Mouse (Mus musculus) kidney, adult 11 months (tissue): ENCODE results near the gene Edrf1.
"Not testable (repeated sequence)": the region's sequence is repeated elsewhere in the genome, so short reads cannot be mapped to it uniquely, and the experiment has no call there.

Experiments
- DNase-seq: peaks from one replicate; pipeline ENCODE4 v3.0.0; 2022

Edrf1 gene

DNA sequence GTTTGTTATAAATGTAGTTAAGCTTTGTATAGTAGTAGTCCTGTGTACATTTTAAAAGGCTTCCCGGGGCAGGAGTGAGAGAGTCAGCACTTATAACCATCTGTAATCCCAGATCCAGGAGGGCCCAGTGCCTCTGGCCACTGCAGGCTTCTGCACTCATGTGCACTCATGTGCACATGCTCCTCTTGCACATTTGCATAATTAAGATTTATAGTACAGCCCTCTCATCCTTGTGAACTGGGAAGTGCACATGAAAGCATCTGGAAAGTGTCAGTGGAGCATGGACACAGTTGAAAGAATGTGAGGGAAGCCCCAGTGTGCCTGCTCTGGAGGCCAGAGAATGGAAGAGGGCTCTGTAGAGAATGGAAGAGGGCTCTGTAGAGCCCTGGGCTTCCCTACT is 25.1 kb downstream of the Edrf1 start:
- no peak for DNase-seq

DNA sequence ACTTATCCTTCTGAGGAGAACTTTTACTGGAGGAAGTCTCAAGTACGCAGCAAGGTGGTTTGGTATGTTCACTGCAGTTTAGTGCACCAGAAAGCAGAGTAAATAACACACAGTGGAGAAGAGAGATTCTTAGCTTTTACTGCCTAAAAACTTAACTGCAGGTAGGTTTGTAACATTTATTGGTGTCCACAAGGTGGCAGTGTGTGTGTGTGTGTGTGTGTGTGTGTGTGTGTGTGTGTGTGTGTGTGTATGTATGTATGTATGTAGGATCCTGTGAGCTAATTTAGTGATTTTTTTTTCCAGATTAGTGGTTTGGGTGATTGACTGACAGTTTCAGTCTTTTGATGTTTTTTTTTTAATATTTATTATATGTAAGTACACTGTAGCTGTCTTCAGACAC is 31.7 kb downstream of the Edrf1 start:
- no peak for DNase-seq

DNA sequence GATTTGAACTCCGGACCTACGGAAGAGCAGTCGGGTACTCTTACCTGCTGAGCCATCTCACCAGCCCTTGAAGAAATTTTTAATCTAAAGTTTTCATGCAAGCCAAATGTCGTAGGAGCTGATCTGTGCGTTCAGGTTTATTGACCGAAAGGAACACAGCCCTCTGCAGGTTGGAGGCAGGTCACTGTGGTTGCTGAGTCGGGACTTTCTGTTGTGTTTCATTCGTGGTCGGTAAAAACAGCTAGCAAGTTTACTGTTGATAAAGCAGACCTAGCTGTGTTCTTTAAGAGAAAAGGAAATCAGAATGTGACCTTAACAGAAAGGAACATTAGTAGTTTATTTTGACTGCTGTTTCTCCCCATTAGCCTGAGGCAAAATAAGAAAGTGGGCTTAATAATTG is 32.6 kb downstream of the Edrf1 start:
- DNase-seq = no peak

DNA sequence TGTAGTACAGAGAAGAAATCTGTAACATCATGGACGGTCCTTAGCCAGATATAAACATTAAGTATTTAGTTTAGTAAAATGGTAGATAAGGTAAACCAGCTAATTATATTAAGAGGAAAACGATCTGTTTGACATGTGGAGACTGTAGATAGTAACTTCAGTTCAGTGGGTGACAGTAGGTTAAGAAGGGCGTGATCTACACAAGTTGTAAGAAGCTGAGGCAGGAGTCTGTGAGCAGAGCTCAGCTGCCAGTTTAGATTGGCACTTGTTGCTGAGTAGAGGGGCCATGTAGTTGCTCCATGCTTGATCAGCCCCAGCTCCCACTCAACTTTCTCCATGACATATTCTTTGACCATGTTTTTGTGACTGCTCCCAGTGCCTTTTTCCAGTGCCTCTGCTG is 33.5 kb downstream of the Edrf1 start:
- DNase-seq = no peak

DNA sequence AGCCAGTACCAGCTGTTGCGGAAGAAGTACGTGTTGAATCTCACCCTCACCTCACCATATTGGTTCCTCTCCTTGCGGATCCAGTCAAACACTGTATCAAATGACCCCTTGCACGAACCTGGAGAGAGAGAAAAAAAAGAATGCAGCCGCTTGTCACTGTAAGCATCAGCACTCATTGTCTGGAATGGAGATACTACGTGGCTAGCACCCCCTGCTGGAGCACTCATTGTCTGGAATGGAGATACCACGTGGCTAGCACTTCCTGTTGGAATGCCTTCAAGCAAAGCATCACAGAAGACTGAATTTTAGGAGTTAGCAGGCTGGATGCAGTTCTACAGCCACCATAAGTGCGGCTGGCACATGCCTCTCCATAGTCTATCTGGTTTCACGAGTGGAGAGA is 38.7 kb downstream of the Edrf1 start:
- no peak for DNase-seq

DNA sequence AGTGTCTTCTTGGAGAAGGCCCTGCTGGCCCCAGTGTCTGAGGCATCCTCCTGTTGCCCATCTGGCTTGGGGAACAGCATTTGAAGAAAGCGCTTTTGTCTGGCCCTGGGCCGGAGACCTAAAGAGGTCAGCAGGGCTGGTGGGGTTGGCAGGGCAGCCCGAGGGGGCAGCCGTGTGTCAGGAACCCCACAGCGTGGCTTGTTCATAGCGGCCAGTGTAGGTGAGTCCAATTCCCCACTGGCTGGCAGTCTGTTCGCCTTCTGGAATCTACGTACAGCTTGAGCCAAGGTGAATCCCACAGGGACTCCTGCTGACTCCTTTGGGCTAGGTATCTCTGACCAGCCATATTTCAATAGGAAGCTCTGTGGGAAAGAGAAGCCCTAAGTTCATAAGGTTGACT is 41.4 kb downstream of the Edrf1 start:
- no peak for DNase-seq

DNA sequence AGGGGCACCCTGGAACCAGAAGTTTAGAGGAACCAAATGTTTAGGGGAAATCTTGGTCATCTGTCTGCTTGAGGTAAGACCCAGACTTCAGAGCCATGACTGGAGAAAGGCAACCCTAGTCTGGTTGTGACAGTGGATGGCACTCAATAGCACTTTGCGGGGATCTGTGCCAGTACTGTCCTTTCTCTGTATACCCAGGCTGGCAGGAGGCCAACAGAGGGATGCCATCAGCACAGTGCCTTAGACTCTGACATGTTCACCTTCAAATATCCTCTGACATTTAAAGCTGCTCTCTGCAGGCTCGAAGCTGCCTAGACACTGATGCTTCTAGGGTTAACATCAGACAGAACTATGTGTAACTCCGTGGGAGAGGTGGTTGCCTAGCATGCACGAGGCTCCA is 42.1 kb downstream of the Edrf1 start:
- no peak for DNase-seq

DNA sequence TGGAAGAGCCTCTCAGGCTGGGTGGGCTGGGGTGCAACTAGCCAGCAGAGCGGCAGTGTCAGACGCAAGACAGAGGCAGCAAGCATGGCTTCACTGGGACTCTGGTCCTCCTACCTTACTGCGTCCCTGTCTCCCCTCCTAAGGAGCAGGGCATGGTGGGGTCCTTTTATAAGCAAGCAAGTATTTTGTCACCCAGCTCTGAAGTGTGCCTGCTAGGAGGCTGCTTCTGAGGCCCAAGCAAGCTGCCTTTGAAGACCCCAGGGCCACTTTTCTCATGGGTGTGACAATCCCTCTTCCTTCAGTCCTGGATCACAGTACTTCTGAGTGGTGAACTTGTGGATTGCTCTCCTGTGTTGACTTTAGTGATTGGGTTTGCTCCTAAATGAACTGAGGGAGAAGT is 42.6 kb downstream of the Edrf1 start, which contains the start of gene Mmp21:
Gene Mmp21 (minus strand): TSS at position 101 of the 400 bp plus-strand sequence.
- no peak for DNase-seq

DNA sequence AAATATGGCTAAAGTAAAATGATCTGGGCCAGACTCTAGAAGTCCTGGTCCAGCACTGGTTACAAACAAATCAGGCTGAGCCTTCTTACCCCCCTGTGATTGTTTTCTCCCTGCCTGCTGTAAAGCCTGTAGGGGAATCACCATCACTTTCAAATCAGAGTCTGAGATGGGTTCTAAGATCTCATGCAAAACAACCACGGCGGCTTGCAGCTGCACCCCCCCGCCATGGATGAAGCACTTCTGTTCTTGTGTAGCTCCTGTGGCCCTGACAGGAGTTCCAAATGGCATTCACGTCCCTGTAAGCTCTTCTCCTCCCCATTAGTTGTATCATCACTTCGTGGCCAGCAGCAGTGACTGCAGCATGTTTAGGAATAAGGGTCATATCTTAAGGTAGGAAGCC is 46.3 kb downstream of the Edrf1 start:
- DNase-seq = no peak

DNA sequence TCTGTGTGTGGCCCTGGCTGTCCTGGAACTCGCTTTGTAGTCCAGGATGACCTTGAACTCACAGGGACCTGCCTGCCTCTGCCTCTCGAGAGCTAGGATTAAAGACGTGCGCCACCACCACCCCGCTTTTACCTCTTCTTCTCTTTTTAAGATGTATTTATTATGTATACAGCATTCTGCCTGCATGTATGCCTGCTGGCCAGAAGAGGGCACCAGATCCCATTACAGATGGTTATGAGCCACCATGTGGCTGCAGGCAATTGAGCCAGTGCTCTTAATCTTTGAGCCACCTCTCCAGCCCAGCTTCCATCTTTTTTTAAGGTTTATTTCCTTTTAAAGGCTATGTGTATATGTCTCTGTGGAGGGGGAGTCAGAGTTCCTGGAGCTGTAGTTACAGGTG is 46.8 kb downstream of the Edrf1 start:
- no peak for DNase-seq

DNA sequence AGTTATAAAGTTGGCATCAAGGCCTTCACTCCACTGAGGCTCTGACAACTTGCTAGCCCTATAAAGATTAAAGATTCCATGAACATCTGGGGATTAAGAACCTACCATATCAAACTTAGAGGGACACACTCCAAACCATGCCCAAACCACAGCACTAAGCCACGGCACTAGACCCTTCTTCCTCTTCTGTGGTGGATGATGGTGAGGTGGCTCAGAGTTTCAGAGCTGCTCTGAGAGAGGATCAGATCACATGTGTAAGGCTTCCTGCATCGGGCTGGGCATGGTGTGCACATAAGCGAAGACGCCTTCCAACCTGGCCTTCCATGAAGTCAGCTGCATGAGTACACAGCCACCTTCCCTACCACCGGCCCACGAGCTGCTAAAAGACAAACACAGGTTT is 47.4 kb downstream of the Edrf1 start:
- no peak for DNase-seq

DNA sequence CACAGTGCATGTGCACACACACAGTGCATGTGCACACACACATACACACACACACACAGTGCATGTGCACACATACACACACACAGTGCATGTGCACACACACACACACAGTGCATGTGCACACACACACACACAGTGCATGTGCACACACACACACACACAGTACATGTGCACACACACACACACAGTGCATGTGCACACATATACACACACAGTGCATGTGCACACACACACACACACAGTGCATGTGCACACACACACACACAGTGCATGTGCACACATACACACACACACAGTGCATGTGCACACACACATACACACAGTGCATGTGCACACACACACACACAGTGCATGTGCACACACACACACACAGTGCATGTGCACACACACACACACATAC is 48.3 kb downstream of the Edrf1 start:
- not testable (repeated sequence) for DNase-seq

DNA sequence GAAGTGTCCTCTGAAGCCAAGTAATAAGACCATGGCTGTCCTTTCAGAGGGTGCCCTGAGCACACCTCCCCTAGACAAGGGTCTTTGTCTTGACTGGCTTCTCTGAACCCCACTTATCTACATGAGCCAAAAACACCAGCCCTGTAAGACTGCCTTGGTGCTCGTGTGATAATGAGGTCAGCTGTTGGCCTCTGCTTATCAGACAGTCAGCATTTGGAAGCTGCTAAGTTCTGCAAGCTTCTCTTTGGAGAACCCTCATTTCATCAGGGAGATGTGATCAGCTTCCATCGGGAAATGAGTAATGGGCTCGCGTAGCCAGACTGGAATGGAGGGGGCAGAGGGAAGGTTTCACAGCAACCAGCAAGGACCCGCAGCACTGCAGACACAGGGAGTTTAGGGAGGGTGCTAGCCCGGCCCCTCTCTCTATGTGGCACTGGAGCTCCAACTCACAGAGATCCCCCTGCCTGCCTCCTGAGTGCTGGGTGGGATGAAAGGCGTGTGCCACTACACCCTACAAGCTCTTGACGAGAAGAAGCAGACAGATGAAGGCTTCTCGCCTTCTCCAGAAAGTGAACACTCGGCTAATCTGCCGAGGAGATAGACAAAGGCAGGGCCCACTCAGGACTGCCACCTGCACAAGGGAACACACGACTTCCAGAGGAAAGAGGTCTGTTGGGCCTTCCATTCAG is 60.8 kb downstream of the Edrf1 start:
- no peak for DNase-seq

DNA sequence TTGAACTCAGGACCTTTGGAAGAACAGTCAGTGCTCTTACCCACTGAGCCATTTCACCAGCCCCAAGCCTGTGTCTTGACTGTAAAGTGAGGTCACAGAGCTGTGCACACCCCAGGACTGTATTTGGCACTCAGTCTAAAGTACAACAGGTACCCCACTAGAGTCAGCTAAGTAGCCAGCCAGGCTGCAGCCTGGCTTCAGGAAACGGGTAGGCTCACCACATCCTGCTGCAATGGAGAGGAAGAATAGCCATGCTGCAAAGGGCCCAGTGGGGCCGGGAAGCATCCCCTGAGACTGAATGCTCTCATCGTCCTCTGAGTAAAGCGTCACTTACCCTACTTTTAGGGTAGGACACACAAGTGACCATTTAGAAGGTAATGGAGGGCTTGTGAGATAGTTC is 62.5 kb downstream of the Edrf1 start:
- DNase-seq = no peak

DNA sequence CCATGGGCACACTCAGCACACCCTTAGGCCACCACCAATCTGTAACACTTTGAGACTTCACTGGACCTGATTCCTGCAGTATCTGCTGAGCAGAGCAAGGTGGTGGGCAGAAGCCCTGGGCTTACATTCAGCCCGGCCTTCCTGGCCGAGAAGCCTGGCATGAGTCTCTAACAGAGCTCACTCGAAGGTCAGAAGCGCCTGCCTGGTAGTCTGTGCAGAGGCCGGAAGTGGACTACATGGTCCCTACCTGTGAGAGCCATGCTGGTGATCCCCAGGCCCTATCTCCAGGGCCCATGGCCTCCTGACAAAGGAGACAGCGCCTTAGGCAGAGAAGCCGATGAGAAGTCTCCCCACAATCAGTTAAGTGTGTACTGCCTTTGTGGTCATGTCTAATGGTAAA is 64.0 kb downstream of the Edrf1 start:
- no peak for DNase-seq

DNA sequence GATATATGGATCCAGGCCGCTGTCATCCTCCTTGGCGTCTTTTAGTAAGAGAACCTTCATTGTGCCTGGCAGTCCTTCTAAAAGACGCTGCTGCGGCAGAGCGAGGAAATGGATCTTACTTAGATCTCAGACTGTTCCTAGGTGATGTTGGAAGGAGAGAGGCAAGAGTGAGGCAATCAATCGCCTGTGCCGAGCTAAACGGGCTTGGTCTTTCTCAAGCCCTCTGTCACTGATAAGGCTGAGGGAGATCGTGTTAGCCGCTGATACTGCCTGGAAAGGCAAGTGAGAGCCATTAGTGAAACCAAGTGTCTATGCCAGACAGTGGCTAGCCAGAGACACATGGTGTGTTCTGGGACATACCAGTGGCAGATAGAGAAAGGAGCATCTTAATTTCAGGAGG is 65.0 kb downstream of the Edrf1 start:
- DNase-seq = no peak

DNA sequence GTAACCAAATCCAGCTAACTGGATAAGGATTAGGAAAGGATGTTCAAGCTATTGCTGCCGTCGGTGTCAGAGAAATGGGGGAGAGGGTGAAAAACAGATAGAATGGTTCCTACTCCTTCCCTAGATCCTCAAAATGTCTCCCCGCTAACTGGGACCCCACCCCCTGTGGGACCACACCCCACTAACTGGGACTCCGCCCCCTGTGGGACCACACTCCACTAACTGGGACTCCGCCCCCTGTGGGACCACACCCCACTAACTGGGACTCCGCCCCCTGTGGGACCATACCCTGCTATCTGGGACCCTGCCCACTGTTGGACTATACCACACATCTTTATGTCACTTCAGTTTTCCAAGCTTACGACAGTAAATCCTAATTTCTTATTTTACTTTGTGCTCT is 66.6 kb downstream of the Edrf1 start:
- DNase-seq = no peak

DNA sequence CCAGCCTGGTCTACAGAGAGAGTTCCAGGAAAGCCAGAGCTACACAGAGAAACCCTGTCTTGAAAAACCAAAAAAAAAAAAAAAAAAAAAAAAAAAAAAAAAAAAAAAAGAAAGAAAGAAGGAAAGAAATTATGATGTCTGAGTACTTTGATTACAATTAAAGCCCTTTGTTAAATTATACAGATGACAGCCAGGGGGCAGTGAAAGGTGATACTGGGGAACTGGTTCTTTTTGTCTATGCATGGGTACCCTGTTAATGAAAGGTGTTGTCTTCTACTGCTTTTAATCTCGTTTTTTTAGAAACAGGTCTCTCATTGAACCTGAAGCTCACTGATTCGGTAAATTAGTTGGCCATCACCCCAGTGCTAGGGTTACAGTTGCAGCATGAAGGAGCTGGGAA is 70.0 kb downstream of the Edrf1 start:
- no peak for DNase-seq

DNA sequence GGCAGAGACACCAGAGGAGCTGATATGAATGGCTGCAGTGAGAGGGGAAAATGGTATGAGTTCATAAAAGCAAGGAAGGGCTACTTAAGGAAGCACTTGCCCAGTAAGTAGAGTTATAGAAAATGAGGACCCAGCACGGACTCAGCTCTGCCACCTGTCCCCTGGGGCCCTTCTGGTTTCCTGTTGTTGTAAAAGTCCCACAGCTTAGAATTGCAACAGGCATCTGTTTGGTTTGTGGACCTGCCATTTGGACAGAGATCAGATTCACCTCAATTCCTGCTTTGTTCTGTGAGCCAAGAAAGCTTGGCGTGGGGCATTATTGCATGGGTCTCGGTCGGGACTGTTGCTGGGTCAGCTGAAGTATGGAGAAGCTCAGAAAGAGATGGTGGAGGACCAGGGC is 78.0 kb downstream of the Edrf1 start:
- no peak for DNase-seq

DNA sequence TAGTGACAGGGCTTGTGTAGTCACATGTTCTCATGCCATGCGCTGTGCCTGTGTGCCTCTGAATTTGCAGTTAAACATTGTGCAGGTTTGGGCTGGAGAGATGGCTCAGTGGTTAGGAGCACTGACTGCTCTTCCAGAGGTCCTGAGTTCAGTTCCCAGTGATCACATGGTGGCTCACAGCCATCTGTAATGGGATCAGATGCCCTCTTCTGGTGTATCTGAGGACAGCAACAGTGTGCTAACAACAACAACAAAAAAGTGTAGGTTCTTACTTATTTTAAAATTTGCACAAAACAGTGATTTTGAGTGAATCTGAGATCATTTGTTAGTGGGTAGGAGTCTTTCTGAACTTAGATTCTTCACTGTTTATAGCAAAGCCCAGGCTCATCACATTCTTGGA is 81.2 kb downstream of the Edrf1 start:
- DNase-seq = no peak

DNA sequence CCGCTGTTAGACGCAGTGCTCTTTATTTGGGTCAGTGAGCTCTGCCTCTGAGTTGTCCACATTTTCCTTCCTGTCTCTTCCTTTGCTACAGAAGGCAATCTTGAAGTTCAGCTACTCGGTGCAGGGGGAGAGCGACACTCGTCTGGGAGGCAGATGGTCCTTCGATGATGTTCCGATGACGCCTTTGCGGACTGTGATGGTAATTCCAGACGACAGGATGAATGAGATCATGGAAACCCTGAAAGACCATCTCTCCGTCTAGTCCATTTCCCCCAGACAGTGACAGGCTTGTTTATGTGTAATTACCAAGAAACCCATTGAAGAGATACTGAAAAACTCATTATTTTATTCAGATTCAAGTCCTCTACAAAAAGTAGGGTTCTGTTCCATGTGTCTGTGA is 83.3 kb downstream of the Edrf1 start:
- no peak for DNase-seq
